Mouse (Mus musculus): Measurements from ENCODE around the gene Rpl3l. TPM values are rescaled to one million over a fixed set of nuclear protein-coding genes. Genes with fewer than 3 reads are reported as not detected.
"Not testable (repeated sequence)": the region's sequence is repeated elsewhere in the genome, so short reads cannot be mapped to it uniquely, and the experiment has no call there.

Rpl3l gene
- total RNA-seq, 2 experiments from 2014 or later, result 0.34 to 0.68 TPM

GRCm38 (mm10) chr17:24701251-24701650, 26.4 kb upstream of the Rpl3l start:
- no peak for TF ChIP-seq CTCF (IDR thresholded peaks at IDR 0.05)
- no peak overlapping the region for H3K27ac ChIP-seq
- intact Hi-C loops (cut with DNase I), result no loop called here
- H3K4me3 ChIP-seq, result no peak overlapping the region
- no peak for DNase-seq (ENCODE audit: extremely low spot score in 1 of 2, low spot score in 2 of 2)

- Histone ChIP-seq H3K4me3 (no peak overlapping the region), H3K27ac (no peak overlapping the region)
- DNase-seq (ENCODE audit: extremely low spot score in 1 of 2, low spot score in 2 of 2), result no peak
- intact Hi-C loops (cut with DNase I), result no loop called here
- TF ChIP-seq CTCF (IDR thresholded peaks at IDR 0.05), result no peak
These were observed 21.8 kb upstream of the Rpl3l start for GRCm38 (mm10) chr17:24705821-24706220.

- peak; percentile 93 to 98 for DNase-seq (ENCODE audit: extremely low spot score in 1 of 2, low spot score in 2 of 2)
- TF ChIP-seq CTCF (IDR thresholded peaks at IDR 0.05), result no peak
- H3K27ac ChIP-seq, result peak within 1 kb of the TSS; percentile 65
- H3K4me3 ChIP-seq, result peak within 1 kb of the TSS; percentile 94
- intact Hi-C loops (cut with DNase I), result no loop called here
These were observed 20.4 kb upstream of the Rpl3l start, which contains the start of gene Tbl3 for GRCm38 (mm10) chr17:24706982-24707800. Gene Tbl3 (minus strand): TSS chr17:24707660.

GRCm38 (mm10) chr17:24707801-24708425, 19.7 kb upstream of the Rpl3l start:
- TF ChIP-seq CTCF (IDR thresholded peaks at IDR 0.05), result no peak
- intact Hi-C loops (cut with DNase I), result no loop called here
- Histone ChIP-seq H3K4me3 (peak overlapping the region; percentile 94), H3K27ac (peak overlapping the region; percentile 65)
- DNase-seq (ENCODE audit: extremely low spot score in 1 of 2, low spot score in 2 of 2), result no peak

- intact Hi-C loops (cut with DNase I), result no loop called here
- Histone ChIP-seq H3K4me3 (no peak overlapping the region), H3K27ac (no peak overlapping the region)
- DNase-seq (ENCODE audit: extremely low spot score in 1 of 2, low spot score in 2 of 2), result no peak
- peak; percentile 60 for TF ChIP-seq CTCF (IDR thresholded peaks at IDR 0.05)
These were observed 19.0 kb upstream of the Rpl3l start for GRCm38 (mm10) chr17:24708646-24709045.

- Histone ChIP-seq H3K4me3 (no peak overlapping the region), H3K27ac (no peak overlapping the region)
- TF ChIP-seq CTCF (IDR thresholded peaks at IDR 0.05), result no peak
- intact Hi-C loops (cut with DNase I), result no loop called here
- no peak for DNase-seq (ENCODE audit: extremely low spot score in 1 of 2, low spot score in 2 of 2)
These were observed 12.1 kb upstream of the Rpl3l start for GRCm38 (mm10) chr17:24715556-24715955.

GRCm38 (mm10) chr17:24716166-24716682, 11.4 kb upstream of the Rpl3l start:
- Histone ChIP-seq H3K27ac (no peak overlapping the region), H3K4me3 (no peak overlapping the region)
- no peak for DNase-seq (ENCODE audit: extremely low spot score in 1 of 2, low spot score in 2 of 2)
- TF ChIP-seq CTCF (IDR thresholded peaks at IDR 0.05), result no peak
- intact Hi-C loops (cut with DNase I), result no loop called here

- no peak for TF ChIP-seq CTCF (IDR thresholded peaks at IDR 0.05)
- intact Hi-C loops (cut with DNase I), result no loop called here
These were observed 9.7 kb upstream of the Rpl3l start, which contains the start of the genes Rnf151 and Rps2 for GRCm38 (mm10) chr17:24717943-24718342. Gene Rnf151 (minus strand): TSS chr17:24718063. Gene Rps2 (plus strand): TSS chr17:24718116.

GRCm38 (mm10) chr17:24718938-24719337, 8.7 kb upstream of the Rpl3l start:
- DNase-seq (ENCODE audit: extremely low spot score in 1 of 2, low spot score in 2 of 2); H3K27ac ChIP-seq; intact Hi-C loops (cut with DNase I): not testable (repeated sequence)
- H3K4me3 ChIP-seq, result peak overlapping the region; percentile 77
- TF ChIP-seq CTCF (IDR thresholded peaks at IDR 0.05), result peak; percentile 3

More at GRCm38 (mm10) chr17:24717943-24718342, 9.7 kb upstream of the Rpl3l start, which contains the start of the genes Rnf151 and Rps2:
- no peak within 1 kb of the TSS for H3K27ac ChIP-seq
- DNase-seq (ENCODE audit: extremely low spot score in 1 of 2, low spot score in 2 of 2), result no peak
- peak within 1 kb of the TSS; percentile 77; the same call in 1 of the 2 replicates for H3K4me3 ChIP-seq

- H3K27ac ChIP-seq, result peak overlapping the region; percentile 88
- DNase-seq (ENCODE audit: extremely low spot score in 1 of 2, low spot score in 2 of 2), result peak; percentile 98 to 99
These were observed 8.0 kb upstream of the Rpl3l start for GRCm38 (mm10) chr17:24719494-24720222.

GRCm38 (mm10) chr17:24720616-24721015, 7.0 kb upstream of the Rpl3l start:
- intact Hi-C loops (cut with DNase I), result not testable (repeated sequence)
- peak overlapping the region; percentile 84 for H3K27ac ChIP-seq
- peak overlapping the region; percentile 77 for H3K4me3 ChIP-seq
- DNase-seq (ENCODE audit: extremely low spot score in 1 of 2, low spot score in 2 of 2), result peak in 1 of 2 experiments; percentile 5

More at GRCm38 (mm10) chr17:24719494-24720222, 8.0 kb upstream of the Rpl3l start:
- H3K4me3 ChIP-seq, result peak overlapping the region; percentile 77
- intact Hi-C loops (cut with DNase I), result no loop called here
- TF ChIP-seq CTCF (IDR thresholded peaks at IDR 0.05), result no peak; the same call in 1 of the 2 replicates

GRCm38 (mm10) chr17:24721383-24721955, 6.2 kb upstream of the Rpl3l start:
- intact Hi-C loops (cut with DNase I); H3K27ac ChIP-seq: not testable (repeated sequence)
- peak in 1 of 2 experiments; percentile 7 for DNase-seq (ENCODE audit: extremely low spot score in 1 of 2, low spot score in 2 of 2)
- 0 out of 2 replicates have a peak overlapping the region, but pooled peaks have one; percentile 11 for H3K4me3 ChIP-seq

Measured in left cerebral cortex, adult 2 months (tissue).